Mouse (Mus musculus) testis, adult 2 months (tissue): ENCODE measurements around the gene Clpb.

ENCODE experiments used
- CTCF ChIP-seq: fragments of 200-500 bp; IDR thresholded peaks from 2 replicates; pipeline ENCODE4 v1.5.1; 2012; ENCODE audit warnings: low read depth, mild to moderate bottlenecking, inconsistent platforms, low read length, moderate library complexity; ENCODE audit not compliant: control insufficient read depth, insufficient read depth, insufficient replicate concordance
- POLR2A ChIP-seq: fragments of 200-500 bp; IDR thresholded peaks from 2 replicates; pipeline ENCODE4 v1.6.1; 2012; ENCODE audit warnings: low read depth, mild to moderate bottlenecking, inconsistent platforms, low read length, moderate library complexity; ENCODE audit not compliant: control insufficient read depth

- TF ChIP-seq CTCF, result no peak
- no peak for TF ChIP-seq POLR2A
Observed at GRCm38 (mm10) chr7:101676762-101677308, 13.4 kb downstream of the Clpb start.
